Mouse (Mus musculus): ENCODE data around the gene Fbxl18. TPM values are rescaled to one million over a fixed set of nuclear protein-coding genes. Genes with fewer than 3 reads are reported as not detected.

The Fbxl18 gene
- total RNA-seq, 2 experiments from 2014 or later = 1.7 to 2.7 TPM

Other genes starting within 250 kb of the Fbxl18 start
- not detected in 2 replicates for gene Slc29a4, start 202.9 kb downstream of the Fbxl18 start, total RNA-seq (2015)
- not detected in 2 replicates for gene Slc29a4, start 202.9 kb downstream of the Fbxl18 start, total RNA-seq (2017)
- gene Tnrc18, start 77.8 kb downstream of the Fbxl18 start, total RNA-seq (2015) = 28.2 and 38.6 TPM in 2 replicates
- 20.0 and 20.4 TPM in 2 replicates for gene Tnrc18, start 77.8 kb downstream of the Fbxl18 start, total RNA-seq (2017)
- gene Actb, start 11.3 kb upstream of the Fbxl18 start, total RNA-seq (2015) = 15,428 and 15,938 TPM in 2 replicates
- 7,091 and 10,908 TPM in 2 replicates for gene Actb, start 11.3 kb upstream of the Fbxl18 start, total RNA-seq (2017)
- not detected in 2 replicates for gene Fscn1, start 64.9 kb upstream of the Fbxl18 start, total RNA-seq (2015)
- gene Fscn1, start 64.9 kb upstream of the Fbxl18 start, total RNA-seq (2017) = 0.08 and 0.11 TPM in 2 replicates
- 37.2 and 44.1 TPM in 2 replicates for gene Rnf216, start 217.6 kb upstream of the Fbxl18 start, total RNA-seq (2015)
- gene Rnf216, start 217.6 kb upstream of the Fbxl18 start, total RNA-seq (2017) = 38.1 and 57.9 TPM in 2 replicates

Data from megakaryocyte, adult 5-6 weeks (primary cell).